Comparison of ENCODE assay signal across 28 mouse cellular contexts in genomic region chr3:67482400-67482799, GRCm38 (mm10). TPM values are rescaled to one million over a fixed set of nuclear protein-coding genes. Genes with fewer than 3 reads are reported as not detected.
"Had no signal": no experiment of that assay in that cellular context is flagged by ENCODE, and none has a peak within 500 bp of the region (broad histone marks: within the 10 kb centered on the region; RNA-seq: fewer than 3 reads in every experiment).

No protein-coding gene starts in this region.

- H3K9me3 ChIP-seq: embryonic facial prominence, embryonic 10.5 days; embryonic facial prominence, embryonic 12.5 days; embryonic facial prominence, embryonic 13.5 days; embryonic facial prominence, embryonic 15.5 days; forebrain, embryonic 10.5 days; forebrain, embryonic 12.5 days; forebrain, embryonic 13.5 days; forebrain, embryonic 15.5 days had no signal

- DNase-seq: cerebellum, adult 2 months; cerebellum, adult 8-10 months; cerebellum, adult 9-10 months; cerebellum, adult 9-11 months; cerebellum, postnatal 10 days; cerebellum, postnatal 14 days; cerebellum, postnatal 25 days; cerebellum, postnatal 36 days; embryo, embryonic 11 days; forebrain, postnatal 0 days; gastrocnemius, adult 2 months; gastrocnemius, postnatal 10 days; gastrocnemius, postnatal 14 days; gastrocnemius, postnatal 25 days; gastrocnemius, postnatal 36 days; heart, adult 11 months; heart, adult 18-20 months; heart, adult 2 months had no signal

- H3K4me1 ChIP-seq: embryonic facial prominence, embryonic 10.5 days; embryonic facial prominence, embryonic 12.5 days; forebrain, embryonic 10.5 days; forebrain, embryonic 12.5 days; forebrain, embryonic 13.5 days; forebrain, embryonic 15.5 days had no signal

- H3K27me3 ChIP-seq: embryonic facial prominence, embryonic 12.5 days; embryonic facial prominence, embryonic 13.5 days; embryonic facial prominence, embryonic 15.5 days; forebrain, embryonic 12.5 days; forebrain, embryonic 13.5 days; forebrain, embryonic 15.5 days had no signal

- H3K4me2 ChIP-seq: embryonic facial prominence, embryonic 12.5 days; embryonic facial prominence, embryonic 13.5 days; embryonic facial prominence, embryonic 15.5 days; forebrain, embryonic 12.5 days; forebrain, embryonic 13.5 days; forebrain, embryonic 15.5 days had no signal

- H3K27ac ChIP-seq: embryonic facial prominence, embryonic 10.5 days; embryonic facial prominence, embryonic 12.5 days; embryonic facial prominence, embryonic 13.5 days; embryonic facial prominence, embryonic 15.5 days; forebrain, embryonic 10.5 days; forebrain, embryonic 12.5 days; forebrain, embryonic 13.5 days; forebrain, embryonic 15.5 days; gastrocnemius, adult 2 months; heart, adult 2 months had no signal

- H3K4me3 ChIP-seq: embryonic facial prominence, embryonic 10.5 days; embryonic facial prominence, embryonic 12.5 days; embryonic facial prominence, embryonic 13.5 days; embryonic facial prominence, embryonic 15.5 days; erythroblast, embryonic 14.5 days; forebrain, embryonic 10.5 days; forebrain, embryonic 12.5 days; forebrain, embryonic 13.5 days; forebrain, embryonic 15.5 days; gastrocnemius, adult 2 months; heart, adult 2 months had no signal

RNA-seq across cellular contexts. Expression of gene Rarres1, which starts 32.9 kb away (rescaled TPM):
- total RNA-seq: common myeloid progenitor, adult 5-6 weeks had no signal
